Mouse (Mus musculus): ENCODE measurements at regions not wholly inside any gene's neighbourhood (a gene's known extent, or its start where the extent isn't known, plus 50 kb on each side); places are given as distances from the start of the nearest gene placed in this dataset.

DNA sequence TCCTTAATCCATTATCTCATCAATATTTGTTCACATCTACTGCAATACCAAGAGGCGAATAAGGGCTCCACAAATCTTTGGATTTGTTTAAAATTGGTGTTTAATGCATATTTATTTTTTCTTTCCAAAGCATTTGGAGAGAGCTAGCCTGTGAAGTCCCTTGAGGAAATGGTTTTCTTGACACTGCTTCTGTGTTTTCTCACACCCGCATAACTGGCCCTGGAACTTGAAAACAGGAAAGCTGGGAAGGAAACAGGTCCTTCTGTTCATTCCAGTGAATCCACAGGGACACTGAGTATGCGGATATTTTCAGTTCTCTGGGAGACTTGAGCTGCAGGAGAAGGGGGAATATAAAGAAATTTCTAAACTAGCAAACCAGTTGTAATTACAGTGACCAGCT is 413.6 kb downstream of the Hdgfl1 start:
- 47% methylated on average over 3 of the region's 3 CpGs for WGBS
- Histone ChIP-seq H3K36me3 (replicated peaks; ENCODE audit: control insufficient read depth, insufficient read depth, low read depth, low read length) (no peaks in the 10 kb centered on the region), H3K9me3 (replicated peaks; ENCODE audit: control insufficient read depth, low read length) (no peaks in the 10 kb centered on the region), H3K4me1 (ENCODE audit: control insufficient read depth, insufficient read depth, low read length) (no peaks in the 10 kb centered on the region), H3K4me3 (ENCODE audit: low read depth, low read length) (no peak overlapping the region), H3K4me2 (ENCODE audit: low read depth, low read length) (no peak overlapping the region), H3K27ac (replicated peaks; ENCODE audit: low read depth, low read length) (no peak overlapping the region), H3K27me3 (ENCODE audit: control insufficient read depth, insufficient read depth, low read length) (no peaks in the 10 kb centered on the region), H3K9ac (replicated peaks; ENCODE audit: low read length) (no peak overlapping the region)
- DNase-seq (ENCODE audit: low spot score) = peak; percentile 55
- ATAC-seq (replicated peaks; ENCODE audit: insufficient number of reproducible peaks, low FRiP score, low TSS enrichment, low read depth) = no peak

DNA sequence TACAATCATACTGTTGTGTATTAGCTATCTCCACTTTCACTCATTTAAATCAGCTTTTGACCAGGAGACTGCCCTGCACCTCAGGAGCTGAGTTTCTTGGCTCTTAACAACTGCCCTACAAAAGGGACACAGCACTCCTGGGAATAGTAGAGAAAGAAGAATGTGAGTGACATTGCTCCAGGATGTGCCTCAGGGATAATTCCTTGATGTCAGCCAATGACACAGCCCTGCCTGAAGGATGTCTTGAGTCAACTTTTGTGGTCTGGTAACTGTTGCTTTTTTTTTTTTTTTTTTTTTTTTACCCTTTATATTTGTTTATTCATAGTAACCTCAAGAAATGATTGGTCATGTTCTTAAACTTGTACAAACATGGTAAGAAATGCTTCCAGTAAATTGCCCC is 415.5 kb downstream of the Hdgfl1 start:
- Histone ChIP-seq H3K4me1 (ENCODE audit: control insufficient read depth, insufficient read depth, low read length) (no peaks in the 10 kb centered on the region), H3K27ac (replicated peaks; ENCODE audit: low read depth, low read length) (no peak overlapping the region), H3K4me2 (ENCODE audit: low read depth, low read length) (no peak overlapping the region), H3K36me3 (replicated peaks; ENCODE audit: control insufficient read depth, insufficient read depth, low read depth, low read length) (no peaks in the 10 kb centered on the region), H3K27me3 (ENCODE audit: control insufficient read depth, insufficient read depth, low read length) (no peaks in the 10 kb centered on the region), H3K4me3 (ENCODE audit: low read depth, low read length) (no peak overlapping the region), H3K9me3 (replicated peaks; ENCODE audit: control insufficient read depth, low read length) (no peaks in the 10 kb centered on the region), H3K9ac (replicated peaks; ENCODE audit: low read length) (no peak overlapping the region)
- ATAC-seq (replicated peaks; ENCODE audit: insufficient number of reproducible peaks, low FRiP score, low TSS enrichment, low read depth) (no peak), DNase-seq (ENCODE audit: low spot score) (no peak)

DNA sequence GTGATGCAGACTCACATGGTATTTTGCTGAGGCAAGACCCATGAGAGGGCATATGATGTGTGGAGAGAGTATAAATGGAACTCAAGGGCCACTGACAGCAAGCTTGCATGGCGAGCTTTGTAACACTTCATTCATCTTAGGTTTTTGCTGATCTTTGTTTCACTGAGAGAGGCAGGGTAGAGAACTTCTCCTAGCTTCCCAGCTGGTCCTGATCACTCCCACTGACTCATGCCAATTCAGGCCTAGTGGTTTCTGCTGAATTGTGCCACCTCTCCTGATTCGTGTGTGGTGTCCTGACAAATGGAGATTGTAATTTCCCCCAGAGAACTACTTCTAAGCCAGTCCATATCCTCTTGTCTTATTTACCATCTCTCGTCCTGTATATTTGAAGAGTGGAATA is 419.5 kb downstream of the Hdgfl1 start:
- ATAC-seq (replicated peaks; ENCODE audit: insufficient number of reproducible peaks, low FRiP score, low TSS enrichment, low read depth) = no peak
- Histone ChIP-seq H3K4me2 (ENCODE audit: low read depth, low read length) (no peak overlapping the region), H3K4me3 (ENCODE audit: low read depth, low read length) (no peak overlapping the region), H3K9ac (replicated peaks; ENCODE audit: low read length) (no peak overlapping the region), H3K4me1 (ENCODE audit: control insufficient read depth, insufficient read depth, low read length) (no peaks in the 10 kb centered on the region), H3K27me3 (ENCODE audit: control insufficient read depth, insufficient read depth, low read length) (no peaks in the 10 kb centered on the region), H3K27ac (replicated peaks; ENCODE audit: low read depth, low read length) (no peak overlapping the region), H3K9me3 (replicated peaks; ENCODE audit: control insufficient read depth, low read length) (no peaks in the 10 kb centered on the region), H3K36me3 (replicated peaks; ENCODE audit: control insufficient read depth, insufficient read depth, low read depth, low read length) (no peaks in the 10 kb centered on the region)
- no peak for DNase-seq (ENCODE audit: low spot score)
- 89% methylated on average over 3 of the region's 3 CpGs for WGBS

- WGBS = 81% methylated on average over 3 of the region's 3 CpGs
- Histone ChIP-seq H3K4me3 (ENCODE audit: low read depth, low read length) (no peak overlapping the region), H3K27ac (replicated peaks; ENCODE audit: low read depth, low read length) (no peak overlapping the region), H3K36me3 (replicated peaks; ENCODE audit: control insufficient read depth, insufficient read depth, low read depth, low read length) (no peaks in the 10 kb centered on the region), H3K27me3 (ENCODE audit: control insufficient read depth, insufficient read depth, low read length) (no peaks in the 10 kb centered on the region), H3K4me2 (ENCODE audit: low read depth, low read length) (no peak overlapping the region), H3K4me1 (ENCODE audit: control insufficient read depth, insufficient read depth, low read length) (no peaks in the 10 kb centered on the region), H3K9ac (replicated peaks; ENCODE audit: low read length) (no peak overlapping the region), H3K9me3 (replicated peaks; ENCODE audit: control insufficient read depth, low read length) (no peaks in the 10 kb centered on the region)
- no peak for DNase-seq (ENCODE audit: low spot score)
- ATAC-seq (replicated peaks; ENCODE audit: insufficient number of reproducible peaks, low FRiP score, low TSS enrichment, low read depth) = no peak
Measured at GRCm38 (mm10) chr13:26338795-26339194, 431.2 kb downstream of the Hdgfl1 start.

- H3K4me2 ChIP-seq (ENCODE audit: low read depth, low read length) = no peak overlapping the region
- no peak overlapping the region for H3K27ac ChIP-seq (replicated peaks; ENCODE audit: low read depth, low read length)
- no peak overlapping the region for H3K9ac ChIP-seq (replicated peaks; ENCODE audit: low read length)
- ATAC-seq (replicated peaks; ENCODE audit: insufficient number of reproducible peaks, low FRiP score, low TSS enrichment, low read depth) = no peak
- no peaks in the 10 kb centered on the region for H3K9me3 ChIP-seq (replicated peaks; ENCODE audit: control insufficient read depth, low read length)
- H3K27me3 ChIP-seq (ENCODE audit: control insufficient read depth, insufficient read depth, low read length) = no peaks in the 10 kb centered on the region
- no peaks in the 10 kb centered on the region for H3K4me1 ChIP-seq (ENCODE audit: control insufficient read depth, insufficient read depth, low read length)
- no peaks in the 10 kb centered on the region for H3K36me3 ChIP-seq (replicated peaks; ENCODE audit: control insufficient read depth, insufficient read depth, low read depth, low read length)
- no peak for DNase-seq (ENCODE audit: low spot score)
- no peak overlapping the region for H3K4me3 ChIP-seq (ENCODE audit: low read depth, low read length)
- WGBS = 87% methylated on average over 3 of the region's 3 CpGs
Measured at GRCm38 (mm10) chr13:26325066-26325465, 444.9 kb downstream of the Hdgfl1 start.

DNA sequence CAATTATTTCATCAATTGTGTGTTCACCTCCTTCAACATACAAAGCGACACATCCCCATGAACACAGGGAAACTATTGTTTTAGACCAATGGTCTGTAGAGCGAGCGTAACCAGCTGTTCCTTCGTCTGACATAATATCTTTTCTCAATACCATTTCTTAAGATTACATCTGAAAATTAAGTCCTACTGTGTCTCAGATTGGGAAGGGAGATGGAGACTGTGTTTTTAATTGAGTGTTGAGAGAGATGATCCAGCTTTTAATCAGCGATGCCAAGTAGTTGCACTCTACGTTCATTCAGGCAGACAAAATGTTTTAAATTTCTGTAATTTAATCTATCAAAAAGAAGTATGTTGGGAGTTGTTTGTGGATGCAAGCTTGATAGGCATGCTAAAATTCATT is 445.3 kb downstream of the Hdgfl1 start:
- ATAC-seq (replicated peaks; ENCODE audit: insufficient number of reproducible peaks, low FRiP score, low TSS enrichment, low read depth) (no peak), DNase-seq (ENCODE audit: low spot score) (no peak)
- Histone ChIP-seq H3K4me3 (ENCODE audit: low read depth, low read length) (no peak overlapping the region), H3K36me3 (replicated peaks; ENCODE audit: control insufficient read depth, insufficient read depth, low read depth, low read length) (no peaks in the 10 kb centered on the region), H3K4me1 (ENCODE audit: control insufficient read depth, insufficient read depth, low read length) (no peaks in the 10 kb centered on the region), H3K9me3 (replicated peaks; ENCODE audit: control insufficient read depth, low read length) (no peaks in the 10 kb centered on the region), H3K27me3 (ENCODE audit: control insufficient read depth, insufficient read depth, low read length) (no peaks in the 10 kb centered on the region), H3K27ac (replicated peaks; ENCODE audit: low read depth, low read length) (no peak overlapping the region), H3K9ac (replicated peaks; ENCODE audit: low read length) (no peak overlapping the region), H3K4me2 (ENCODE audit: low read depth, low read length) (no peak overlapping the region)
- WGBS = 78% methylated on average over 6 of the region's 6 CpGs

GRCm38 (mm10) chr13:26318557-26318956 is 451.4 kb downstream of the Hdgfl1 start:
- ATAC-seq (replicated peaks; ENCODE audit: insufficient number of reproducible peaks, low FRiP score, low TSS enrichment, low read depth) (no peak), DNase-seq (ENCODE audit: low spot score) (no peak)
- no peaks in the 10 kb centered on the region for H3K9me3 ChIP-seq (replicated peaks; ENCODE audit: control insufficient read depth, low read length)
- H3K36me3 ChIP-seq (replicated peaks; ENCODE audit: control insufficient read depth, insufficient read depth, low read depth, low read length) = no peaks in the 10 kb centered on the region
- H3K27ac ChIP-seq (replicated peaks; ENCODE audit: low read depth, low read length) = no peak overlapping the region
- no peak overlapping the region for H3K9ac ChIP-seq (replicated peaks; ENCODE audit: low read length)
- no peak overlapping the region for H3K4me2 ChIP-seq (ENCODE audit: low read depth, low read length)
- no peaks in the 10 kb centered on the region for H3K4me1 ChIP-seq (ENCODE audit: control insufficient read depth, insufficient read depth, low read length)
- 76% methylated on average over 5 of the region's 5 CpGs for WGBS
- H3K4me3 ChIP-seq (ENCODE audit: low read depth, low read length) = no peak overlapping the region
- H3K27me3 ChIP-seq (ENCODE audit: control insufficient read depth, insufficient read depth, low read length) = no peaks in the 10 kb centered on the region

GRCm38 (mm10) chr13:26312246-26313010 is 457.5 kb downstream of the Hdgfl1 start:
- no peaks in the 10 kb centered on the region for H3K27me3 ChIP-seq (ENCODE audit: control insufficient read depth, insufficient read depth, low read length)
- H3K4me1 ChIP-seq (ENCODE audit: control insufficient read depth, insufficient read depth, low read length) = no peaks in the 10 kb centered on the region
- DNase-seq (ENCODE audit: low spot score) (no peak), ATAC-seq (replicated peaks; ENCODE audit: insufficient number of reproducible peaks, low FRiP score, low TSS enrichment, low read depth) (no peak)
- no peak overlapping the region for H3K4me2 ChIP-seq (ENCODE audit: low read depth, low read length)
- H3K27ac ChIP-seq (replicated peaks; ENCODE audit: low read depth, low read length) = no peak overlapping the region
- H3K9me3 ChIP-seq (replicated peaks; ENCODE audit: control insufficient read depth, low read length) = no peaks in the 10 kb centered on the region
- no peak overlapping the region for H3K4me3 ChIP-seq (ENCODE audit: low read depth, low read length)
- H3K36me3 ChIP-seq (replicated peaks; ENCODE audit: control insufficient read depth, insufficient read depth, low read depth, low read length) = no peaks in the 10 kb centered on the region
- no peak overlapping the region for H3K9ac ChIP-seq (replicated peaks; ENCODE audit: low read length)
- WGBS = 61% methylated on average over 7 of the region's 7 CpGs

Data from embryonic facial prominence, embryonic 11.5 days (tissue).